Mouse (Mus musculus) kidney, postnatal 25 days (tissue): ENCODE results near the gene Srrm4.

Source experiments
- DNase-seq, 2 experiments: peaks; one replicate each; pipeline ENCODE4 v3.0.0; 2021; ENCODE audit warnings: mixed read lengths in 2 of 2

Srrm4 gene

DNA sequence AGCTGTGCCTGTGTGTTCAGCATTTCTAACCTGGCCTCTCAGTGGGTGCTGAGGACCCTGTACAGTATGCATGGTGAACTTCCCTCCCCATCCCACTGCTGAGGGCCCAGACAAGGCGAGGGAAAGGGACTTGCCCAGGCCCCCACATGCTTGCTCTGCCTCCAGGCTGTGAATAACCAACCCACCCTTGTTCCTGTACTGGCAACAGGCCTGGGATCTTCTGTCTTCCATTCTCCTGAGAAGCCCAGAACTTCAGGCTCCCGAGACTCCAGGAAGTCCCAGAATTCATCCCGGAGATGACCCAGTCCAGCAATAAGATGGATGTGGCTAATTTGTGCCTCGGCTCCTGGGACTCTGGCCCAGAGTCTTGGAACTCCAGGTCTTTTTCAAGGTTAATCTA lies 105.5 kb downstream of the Srrm4 start:
- peak; percentile 32 to 55 for DNase-seq

DNA sequence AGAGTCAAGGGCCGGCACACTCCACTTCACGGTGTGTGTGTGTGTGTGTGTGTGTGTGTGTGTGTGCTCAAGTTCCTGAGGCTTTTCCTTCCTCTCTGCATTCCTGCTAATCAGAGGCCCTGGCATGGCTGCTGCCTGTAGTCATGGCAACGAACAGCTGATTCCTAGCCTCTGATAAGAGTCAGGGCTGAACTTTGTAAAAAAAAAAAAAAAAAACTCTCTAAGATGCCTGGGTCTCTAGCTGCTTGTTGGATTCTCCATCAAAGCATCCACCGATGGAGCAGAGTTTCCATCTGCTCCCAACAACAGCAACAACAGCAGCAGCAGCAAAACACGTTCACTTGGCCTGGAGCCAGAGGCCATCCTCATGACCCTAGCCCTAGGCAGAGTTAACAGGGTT lies 106.5 kb downstream of the Srrm4 start:
- DNase-seq: peak; percentile 78 to 87

DNA sequence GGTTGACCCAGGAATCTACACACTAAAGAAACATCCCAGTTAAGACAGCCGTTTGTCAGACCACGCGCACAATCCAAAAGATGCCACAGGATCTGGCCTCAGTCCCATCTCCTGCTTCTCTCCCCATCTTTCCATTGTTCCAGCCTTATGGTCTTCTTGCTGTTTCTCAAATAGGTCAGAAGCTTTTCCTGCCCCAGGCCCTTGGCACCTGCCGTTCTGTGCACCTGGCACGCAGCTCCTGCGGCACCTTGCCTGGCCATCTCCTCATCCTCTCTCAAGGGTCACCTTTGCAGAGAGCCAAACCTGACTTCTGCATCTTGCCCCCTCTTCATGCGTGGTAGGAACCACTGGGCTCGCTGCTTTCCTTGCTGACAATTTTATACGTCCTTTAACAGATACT lies 107.4 kb downstream of the Srrm4 start:
- DNase-seq: no peak

DNA sequence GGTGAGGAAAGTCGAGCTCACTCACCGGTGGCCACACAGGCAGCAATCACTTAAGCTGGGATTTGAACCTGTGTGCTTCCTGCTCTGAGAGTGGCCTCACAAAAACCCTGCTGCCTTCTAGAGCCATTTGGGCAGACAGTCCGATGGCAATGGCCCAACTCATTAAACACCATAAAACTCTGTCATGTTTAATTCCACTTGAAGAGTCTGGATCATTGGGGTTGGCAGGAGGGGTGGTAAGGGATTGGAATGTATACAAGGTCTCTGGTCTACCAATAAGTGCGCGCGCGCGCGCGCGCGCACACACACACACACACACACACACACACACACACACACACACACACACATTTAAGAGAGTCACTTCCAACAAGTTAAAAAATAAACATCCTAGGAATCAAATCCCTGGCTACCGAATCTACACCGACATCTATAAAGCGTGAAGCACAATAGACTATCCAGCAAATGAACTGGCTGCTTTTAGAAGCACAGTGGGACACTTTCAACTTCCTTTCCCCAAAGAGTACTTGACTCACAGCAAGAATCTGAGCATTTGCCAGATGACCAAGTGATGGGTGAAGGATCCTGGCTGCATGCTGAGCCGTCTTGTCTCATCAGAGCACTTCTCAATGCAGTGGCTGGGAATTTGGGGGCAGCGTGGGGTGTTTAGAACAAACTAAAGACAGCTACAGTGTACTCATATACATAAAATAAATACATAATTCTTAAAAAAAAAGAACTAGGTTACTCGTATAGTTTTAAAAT lies 112.8 kb downstream of the Srrm4 start:
- DNase-seq: no peak

DNA sequence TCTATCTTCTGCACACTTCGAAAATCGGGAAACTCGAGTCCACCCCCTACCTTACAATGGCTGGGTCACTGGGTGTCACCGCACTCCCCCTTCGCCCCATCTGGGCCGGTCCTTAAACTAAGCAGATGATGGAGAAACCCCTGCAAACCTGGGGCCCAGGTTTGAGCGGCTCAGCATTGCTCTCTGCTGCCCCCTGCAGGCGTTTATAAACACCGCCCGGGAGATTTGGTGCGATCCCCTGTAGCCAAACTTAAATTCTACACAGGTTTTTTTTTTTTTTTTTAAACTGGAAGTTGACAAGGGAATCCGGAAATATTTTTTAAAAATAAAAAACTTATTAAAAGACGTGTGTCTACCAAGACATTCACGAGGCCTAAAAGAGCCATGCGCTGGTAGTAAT lies 115.6 kb downstream of the Srrm4 start:
- DNase-seq: peak in 1 of 2 experiments; percentile 61

DNA sequence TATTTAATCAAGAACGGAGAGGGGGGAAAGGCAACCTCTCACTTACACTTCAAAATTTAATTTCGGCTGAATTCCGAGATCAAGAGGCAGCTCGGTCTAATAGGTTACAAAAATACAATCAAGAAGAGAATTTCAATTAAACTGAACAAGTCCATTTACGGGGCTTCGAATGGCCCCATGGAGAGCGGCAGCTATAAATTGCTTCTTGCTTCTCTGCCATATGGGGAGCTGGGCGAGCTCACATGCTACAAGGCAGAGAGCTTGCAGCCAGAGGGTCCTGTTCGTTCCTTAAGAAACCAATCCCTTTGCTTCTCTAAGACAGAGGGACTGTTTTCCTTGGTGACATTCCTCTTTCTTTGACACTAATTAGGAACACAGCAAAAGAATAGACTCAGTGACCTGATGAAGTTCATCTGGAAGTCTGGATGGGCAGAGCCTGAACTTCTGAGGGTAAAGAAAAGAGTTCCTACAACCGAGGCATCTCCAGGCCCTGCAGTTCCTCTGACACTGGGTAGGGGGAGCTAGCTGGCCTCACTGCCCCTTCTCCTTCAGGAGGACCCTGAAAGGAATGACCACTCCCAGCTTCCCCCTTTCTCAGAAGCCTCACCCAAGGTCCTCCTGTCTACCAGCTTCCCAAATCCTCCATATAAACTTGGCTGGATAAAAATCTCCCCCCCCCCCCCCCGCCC lies 130.1 kb downstream of the Srrm4 start:
- no peak for DNase-seq

DNA sequence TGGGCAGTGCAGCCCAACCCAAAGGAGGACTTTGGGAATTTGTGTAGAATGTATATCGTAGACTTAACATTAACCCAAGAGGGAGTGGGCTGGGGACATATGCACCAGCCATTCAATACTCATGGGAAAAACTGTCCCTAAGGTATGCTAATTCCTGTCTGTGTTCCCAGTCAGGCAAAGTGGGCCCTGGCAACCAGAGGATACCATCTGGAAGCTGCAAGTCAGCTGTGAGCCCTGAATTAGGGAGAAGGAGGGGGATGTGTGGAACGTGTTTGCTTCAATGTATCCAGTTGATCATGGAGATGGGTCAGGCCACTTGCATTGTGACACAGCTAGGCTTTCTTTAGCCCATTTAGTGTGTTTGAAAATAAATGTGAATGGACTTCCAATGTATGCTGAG lies 131.6 kb downstream of the Srrm4 start:
- DNase-seq: no peak

DNA sequence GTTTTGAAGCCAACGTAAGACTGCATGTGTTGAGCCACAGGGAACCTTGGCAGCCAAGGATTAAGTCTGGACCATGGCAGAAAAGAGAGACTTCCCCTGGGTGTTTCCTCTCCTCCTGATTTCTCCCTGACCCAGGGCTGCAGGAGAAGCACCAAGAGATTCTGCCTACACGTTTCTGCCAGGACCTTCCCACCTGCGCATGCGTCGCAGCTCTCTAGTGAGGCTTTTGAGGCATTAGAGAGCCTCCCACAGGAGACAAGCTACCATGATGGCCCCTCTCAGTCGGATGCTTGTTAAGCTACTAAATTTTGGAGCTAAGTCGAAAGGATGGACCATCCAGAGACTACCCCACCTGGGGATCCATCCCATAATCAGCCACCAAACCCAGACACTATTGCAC lies 133.8 kb downstream of the Srrm4 start:
- no peak for DNase-seq

DNA sequence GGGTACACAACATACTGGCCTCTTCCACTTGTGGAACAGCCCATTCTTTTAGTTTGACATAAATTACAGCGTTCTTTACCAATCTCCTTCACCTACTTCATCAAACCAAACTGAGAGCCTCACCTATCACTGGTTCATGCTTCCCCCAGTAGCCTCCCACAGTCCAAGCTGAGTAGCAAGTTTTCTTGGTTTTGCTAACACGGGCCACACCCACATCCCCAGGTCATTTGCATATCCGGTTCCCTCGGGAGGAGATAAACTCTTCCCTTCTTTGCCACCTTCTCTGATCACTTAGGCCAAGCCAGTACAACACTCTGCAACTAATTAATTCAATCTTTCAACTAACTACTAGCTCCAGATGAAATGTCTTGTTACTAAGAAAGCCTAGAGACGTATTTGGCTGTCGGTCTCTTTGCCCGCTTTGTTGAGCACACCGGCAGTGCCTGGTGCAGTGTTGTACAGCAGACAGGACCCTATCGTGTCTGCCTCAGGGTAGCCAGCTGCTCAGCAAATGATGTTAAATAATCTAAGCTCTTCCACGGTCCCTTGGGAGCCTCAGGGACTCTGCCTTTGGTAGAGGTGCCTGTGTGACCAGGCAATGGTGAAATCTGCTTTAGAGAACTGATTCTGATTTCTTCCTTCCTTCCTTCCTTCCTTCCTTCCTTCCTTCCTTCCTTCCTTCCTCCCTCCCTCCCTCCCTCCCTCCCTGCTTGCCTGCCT lies 134.7 kb downstream of the Srrm4 start:
- no peak for DNase-seq

DNA sequence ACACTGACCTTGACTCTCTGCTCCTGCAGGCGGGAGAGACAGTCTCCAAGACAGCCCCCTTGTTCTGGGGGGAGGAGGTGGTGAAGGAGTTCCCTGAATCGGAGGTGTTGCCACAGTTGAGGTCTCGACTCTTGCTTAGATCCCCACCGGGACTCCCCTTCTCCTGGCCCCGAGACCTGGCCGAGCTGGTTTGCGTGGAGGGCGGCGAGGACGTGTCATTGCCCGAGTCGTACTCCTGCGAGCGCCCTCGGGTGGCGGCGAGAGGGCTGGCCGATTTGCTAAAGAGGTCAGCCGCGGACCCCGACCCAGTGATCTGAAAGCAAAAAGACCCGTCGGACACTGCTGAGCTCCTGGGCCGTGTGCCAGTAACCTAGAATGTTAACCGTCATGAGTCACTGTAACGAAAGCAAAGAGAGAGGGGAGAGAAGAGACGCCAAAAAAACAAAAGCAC lies 138.2 kb downstream of the Srrm4 start:
- DNase-seq: peak; percentile 52 to 67

DNA sequence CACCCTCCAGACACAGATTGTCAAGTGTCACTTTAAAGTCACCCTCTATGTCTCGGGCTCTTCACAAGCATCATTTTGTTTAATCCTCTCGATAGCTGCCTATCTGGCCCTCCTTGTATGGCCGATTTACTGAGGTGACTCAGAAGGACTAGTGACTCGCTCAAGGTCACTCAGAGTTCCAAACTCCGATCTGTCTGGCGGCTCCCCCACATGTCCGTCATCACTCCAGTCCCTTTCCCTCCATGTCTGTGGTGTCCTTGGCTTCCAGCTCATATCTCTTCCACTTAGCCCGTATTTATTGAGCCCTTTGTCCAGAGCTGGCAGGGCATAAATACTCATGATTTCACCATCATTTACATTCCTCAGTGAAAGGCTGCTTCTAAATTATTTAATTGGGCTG lies 140.7 kb downstream of the Srrm4 start:
- DNase-seq: no peak

DNA sequence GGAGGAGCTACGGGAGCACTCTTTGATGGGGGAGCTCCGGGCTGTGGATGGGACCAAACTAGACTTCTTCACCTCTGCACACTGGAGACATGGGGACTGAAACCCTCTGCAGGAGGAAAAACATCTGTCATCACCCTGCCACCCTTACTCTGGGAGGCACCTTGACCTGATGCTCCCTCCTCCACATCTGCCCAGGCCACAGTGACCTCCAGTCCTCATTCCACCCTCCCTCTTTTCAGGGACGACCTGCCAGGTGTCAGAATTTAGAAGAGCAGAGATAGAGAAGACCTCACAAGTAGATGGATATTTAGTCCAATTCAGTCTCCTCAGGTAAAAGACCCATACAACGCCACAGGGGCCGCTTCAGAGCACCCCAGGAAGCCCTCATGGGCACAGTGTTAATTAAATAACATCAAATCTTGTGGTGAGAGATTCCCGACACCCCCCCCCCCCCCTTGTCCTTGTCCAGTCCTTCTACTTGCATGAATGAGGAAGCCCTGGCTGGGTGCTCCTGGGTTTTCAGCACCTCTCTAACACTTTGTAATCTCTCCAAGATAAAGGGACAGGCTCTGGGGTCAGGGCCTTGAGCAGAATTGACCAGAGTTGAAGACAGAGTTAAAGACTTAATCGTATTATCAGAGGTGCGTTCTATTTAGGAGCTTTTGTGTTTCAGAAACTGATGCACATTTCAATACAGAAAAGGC lies 141.9 kb downstream of the Srrm4 start:
- no peak for DNase-seq

DNA sequence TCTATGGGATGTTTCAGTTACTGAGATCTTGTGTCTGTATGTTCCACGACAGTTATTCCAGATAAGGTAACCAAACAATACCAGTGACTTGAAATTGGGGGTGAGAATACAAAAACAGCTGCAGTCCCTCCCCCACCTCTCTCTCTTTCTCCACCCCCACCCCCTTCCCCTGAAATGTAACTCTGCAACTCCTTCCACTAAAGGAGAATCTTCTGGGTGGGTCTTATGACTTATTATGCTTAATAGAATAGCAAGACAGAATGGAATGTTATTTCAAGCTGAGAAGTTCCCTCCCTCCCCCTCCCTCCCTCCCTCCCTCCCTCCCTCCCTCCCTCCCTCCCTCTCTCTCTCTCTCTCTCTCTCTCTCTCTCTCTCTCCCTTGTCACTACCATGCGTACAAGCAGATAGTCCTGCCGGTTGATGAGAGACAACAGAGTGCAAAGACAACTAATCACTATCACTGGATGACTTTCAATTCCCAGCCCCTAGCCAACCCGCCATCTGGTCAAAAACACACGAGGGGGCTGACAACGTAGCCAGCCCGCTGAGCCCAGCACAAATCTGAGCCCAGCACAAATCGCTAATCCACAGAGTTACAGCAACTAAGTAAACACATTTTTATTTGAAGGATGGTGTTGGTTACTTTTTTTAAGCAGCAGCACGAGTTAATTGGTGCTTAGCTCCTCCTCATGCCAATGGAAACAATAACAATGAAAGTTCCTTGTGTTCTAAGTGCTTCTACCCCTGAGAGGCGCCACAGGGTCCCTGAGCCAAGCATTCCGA lies 143.0 kb downstream of the Srrm4 start:
- DNase-seq: no peak

DNA sequence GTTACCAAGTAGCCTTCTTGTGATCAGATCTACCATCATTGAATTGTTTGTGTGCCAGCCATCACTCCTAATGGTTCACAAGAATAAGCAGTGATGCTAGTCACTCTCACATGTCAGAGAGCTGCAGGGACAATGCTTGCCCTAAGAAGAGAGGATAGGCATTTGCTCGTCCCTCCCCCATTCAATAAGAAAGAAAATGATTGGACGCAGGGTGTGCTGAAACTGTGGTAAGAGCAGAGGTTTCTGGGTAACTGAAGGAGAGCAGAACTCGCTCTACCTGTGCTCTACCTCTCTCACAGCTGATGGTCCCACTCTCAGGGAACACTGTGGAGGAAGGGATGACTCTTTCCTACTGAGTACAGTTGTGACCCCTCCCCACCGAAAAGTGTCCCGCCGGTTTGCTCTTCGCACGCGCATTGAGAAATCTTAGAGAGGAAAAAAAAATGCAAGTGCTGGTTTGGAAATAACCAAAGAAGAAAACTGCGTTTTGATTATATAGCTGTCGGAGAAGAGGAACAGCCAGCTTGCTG lies 143.7 kb downstream of the Srrm4 start:
- no peak for DNase-seq

DNA sequence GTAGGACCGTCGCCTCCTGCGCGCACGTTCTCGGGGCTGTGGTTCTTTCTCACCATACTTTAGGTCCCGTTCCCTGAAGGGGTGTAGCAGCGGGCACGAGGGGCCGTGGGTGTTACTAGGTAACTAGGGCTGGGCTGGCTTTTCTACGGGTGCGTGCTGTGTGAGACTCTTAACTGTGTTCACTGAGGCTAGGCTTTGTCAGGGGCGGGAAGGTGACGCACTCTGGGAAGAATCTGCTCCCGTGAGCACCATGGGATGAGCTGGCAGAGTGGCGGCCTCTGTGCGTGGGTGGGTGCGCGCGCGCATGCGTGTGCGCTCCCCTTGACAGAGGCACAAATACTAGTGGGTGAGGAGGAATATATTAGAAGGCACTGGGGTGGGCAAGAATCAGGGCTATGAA lies 145.1 kb downstream of the Srrm4 start:
- peak in 1 of 2 experiments; percentile 40 for DNase-seq

DNA sequence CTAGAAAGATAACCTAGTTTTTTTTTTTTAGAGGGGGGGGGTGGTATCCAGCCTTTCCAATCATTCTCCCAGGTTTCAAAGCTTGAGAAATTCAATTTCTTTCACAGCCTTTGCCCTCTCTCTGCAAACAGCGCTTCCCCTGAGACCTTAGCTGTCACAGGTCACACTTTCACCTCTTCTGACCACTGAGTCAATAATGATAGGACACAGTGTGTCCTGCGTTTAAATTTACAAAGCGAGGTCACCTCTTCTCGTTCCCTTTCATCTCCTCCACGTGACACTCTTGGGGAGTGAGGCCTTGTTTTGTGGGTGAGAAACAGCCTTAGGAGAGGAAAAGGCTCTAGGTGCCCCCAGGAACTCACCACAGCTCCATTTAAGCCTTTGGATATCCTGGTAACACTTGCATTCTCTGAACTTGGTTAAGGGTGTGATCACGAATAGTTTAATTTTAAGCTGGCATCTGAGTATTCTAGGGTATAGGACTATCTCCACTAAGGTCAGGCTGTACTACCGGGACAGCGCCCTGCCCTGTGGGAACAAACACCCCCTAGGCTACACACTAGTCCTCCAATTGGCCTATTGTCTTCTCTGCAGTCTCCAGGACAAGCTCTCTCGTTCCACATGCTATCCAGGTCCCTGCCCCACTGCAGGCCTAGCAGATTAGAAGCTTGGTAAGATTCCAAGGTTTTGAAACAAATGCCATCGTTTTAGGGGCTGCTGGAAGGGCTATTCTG lies 145.8 kb downstream of the Srrm4 start:
- no peak for DNase-seq

DNA sequence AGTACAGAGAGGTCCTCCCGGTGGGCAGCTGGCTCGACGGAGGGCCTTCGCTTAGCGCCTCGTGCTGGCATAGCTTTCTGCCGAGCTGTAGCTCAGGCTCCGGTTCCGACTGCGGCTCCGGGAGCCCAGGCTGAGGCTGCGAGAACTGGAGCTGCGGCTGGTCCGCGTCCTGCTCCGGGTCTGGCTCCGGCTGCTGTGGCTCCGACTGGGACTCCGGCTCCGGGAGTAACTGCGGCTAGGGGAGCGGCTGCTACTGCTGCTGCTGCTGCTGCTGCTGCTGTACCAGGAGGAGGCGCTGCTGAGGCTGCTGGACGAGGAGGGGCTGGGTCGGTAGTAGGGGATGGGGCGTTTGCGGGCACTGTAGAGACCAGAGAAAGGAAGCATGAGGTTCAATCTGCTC lies 147.1 kb downstream of the Srrm4 start:
- DNase-seq: no peak

DNA sequence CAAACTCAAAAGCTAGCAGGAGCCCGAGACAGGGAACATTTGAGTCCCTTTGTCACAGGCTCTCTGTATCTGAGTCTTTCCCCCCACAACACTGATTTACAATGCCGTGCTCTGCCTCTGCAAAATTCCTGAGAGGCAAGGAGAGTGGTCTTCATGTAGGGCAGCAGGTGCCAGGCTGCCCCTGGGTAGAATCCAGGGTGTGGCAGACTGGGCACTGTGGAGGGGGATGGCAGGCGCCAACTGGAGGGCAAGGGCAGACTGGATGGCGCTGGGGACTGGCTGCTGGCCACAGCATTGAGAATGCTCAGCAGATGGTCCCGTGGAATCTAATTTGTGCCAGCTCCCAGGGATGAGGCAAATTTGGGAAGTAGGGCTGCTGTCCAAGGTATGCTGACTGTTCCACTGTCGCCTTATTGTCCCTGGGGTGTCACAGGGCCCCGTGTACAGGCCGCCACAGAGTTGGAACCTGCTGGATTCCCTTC lies 148.1 kb downstream of the Srrm4 start:
- DNase-seq: no peak

DNA sequence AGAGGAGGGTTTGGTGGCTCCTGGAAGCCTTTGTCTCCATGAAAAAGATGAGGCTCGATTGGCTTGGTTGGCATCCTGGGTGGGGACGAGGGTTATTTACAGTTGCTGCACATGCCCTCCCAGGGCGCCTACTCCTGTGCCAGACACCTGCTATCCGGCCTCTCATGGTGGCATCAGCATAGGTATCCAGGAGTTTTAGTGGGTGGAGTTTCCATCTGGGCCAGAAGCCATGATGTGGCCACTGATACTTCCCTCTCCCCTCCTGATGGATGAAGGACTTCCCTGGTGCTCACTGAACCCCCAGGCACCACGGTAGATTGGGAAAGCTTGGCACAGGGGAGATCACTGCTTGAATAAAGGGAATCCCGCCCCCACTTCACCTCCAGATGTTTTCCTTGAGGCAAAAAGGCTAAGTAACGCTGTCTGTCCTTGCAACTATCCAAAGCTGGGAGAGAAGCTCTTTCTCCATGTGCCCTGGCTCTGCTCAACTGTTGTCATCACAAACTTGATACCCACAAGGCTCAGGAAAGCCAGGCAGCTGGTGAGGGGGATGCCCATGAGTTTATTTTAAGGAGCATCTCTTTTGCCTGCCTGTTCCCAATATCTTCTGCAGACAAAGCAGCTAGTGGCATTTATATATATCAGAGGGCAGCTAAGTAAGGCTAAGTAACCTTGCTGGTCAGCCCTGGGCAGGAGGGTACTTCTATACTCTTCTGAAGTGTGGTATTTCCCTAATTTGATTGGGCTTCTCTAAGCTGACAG lies 148.7 kb downstream of the Srrm4 start:
- no peak for DNase-seq

DNA sequence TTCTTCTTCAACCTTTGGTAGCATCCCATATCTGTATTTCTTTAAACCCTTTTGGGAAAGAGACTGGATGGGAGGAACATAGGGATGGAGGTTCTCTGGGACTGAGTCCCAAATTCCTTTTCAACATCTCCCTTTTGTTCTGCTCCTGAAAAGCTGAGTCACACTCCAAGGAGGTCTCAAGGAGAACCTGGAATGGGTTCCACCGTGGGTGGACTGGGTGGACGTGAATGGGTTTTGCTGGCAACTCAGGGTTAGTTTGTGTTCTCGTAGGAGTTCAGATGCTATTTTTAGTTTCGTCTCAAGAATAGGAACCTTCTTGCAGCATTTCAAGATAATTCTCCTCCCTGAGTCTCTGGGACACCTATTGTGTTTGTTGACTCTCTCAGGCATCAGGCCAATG lies 151.4 kb downstream of the Srrm4 start:
- no peak for DNase-seq
